Mouse (Mus musculus) heart, adult 11 months (tissue): Measurements from ENCODE around the gene Chrnb2.

Experiments
- DNase-seq: peaks from one replicate; pipeline ENCODE4 v3.0.0; 2022

Gene Chrnb2

GRCm38 (mm10) chr3:89776001-89776400 is 11.6 kb upstream of the Chrnb2 start:
- DNase-seq: peak; percentile 91

GRCm38 (mm10) chr3:89774236-89774960 is 10.0 kb upstream of the Chrnb2 start:
- DNase-seq: peak; percentile 92

GRCm38 (mm10) chr3:89773740-89774211 is 9.3 kb upstream of the Chrnb2 start:
- no peak for DNase-seq

- peak; percentile 100 for DNase-seq
Observed at GRCm38 (mm10) chr3:89772968-89773709, 8.7 kb upstream of the Chrnb2 start, which contains the start of gene Ube2q1. Ube2q1 (plus strand) TSS chr3:89773616.

GRCm38 (mm10) chr3:89772588-89772967 is 8.1 kb upstream of the Chrnb2 start:
- peak; percentile 97 for DNase-seq

- DNase-seq: no peak
Observed at GRCm38 (mm10) chr3:89770425-89771002, 6.1 kb upstream of the Chrnb2 start.

- DNase-seq: peak; percentile 81
Observed at GRCm38 (mm10) chr3:89769584-89769983, 5.2 kb upstream of the Chrnb2 start.

GRCm38 (mm10) chr3:89759786-89760185 is 4.6 kb downstream of the Chrnb2 start:
- no peak for DNase-seq

- DNase-seq: no peak
Observed at GRCm38 (mm10) chr3:89757851-89758250, 6.6 kb downstream of the Chrnb2 start.

GRCm38 (mm10) chr3:89755283-89755682 is 9.1 kb downstream of the Chrnb2 start:
- DNase-seq: no peak

GRCm38 (mm10) chr3:89752307-89752706 is 12.1 kb downstream of the Chrnb2 start:
- DNase-seq: no peak

GRCm38 (mm10) chr3:89738509-89738908 is 25.9 kb downstream of the Chrnb2 start:
- DNase-seq: no peak

GRCm38 (mm10) chr3:89732091-89732490 is 32.3 kb downstream of the Chrnb2 start:
- peak; percentile 52 for DNase-seq

GRCm38 (mm10) chr3:89730350-89731331 is 33.8 kb downstream of the Chrnb2 start:
- peak; percentile 99 for DNase-seq

GRCm38 (mm10) chr3:89728848-89729247 is 35.6 kb downstream of the Chrnb2 start:
- no peak for DNase-seq

- no peak for DNase-seq
Observed at GRCm38 (mm10) chr3:89727028-89727427, 37.4 kb downstream of the Chrnb2 start.

- no peak for DNase-seq
Observed at GRCm38 (mm10) chr3:89723400-89724084, 40.9 kb downstream of the Chrnb2 start.

GRCm38 (mm10) chr3:89722032-89722431 is 42.4 kb downstream of the Chrnb2 start:
- DNase-seq: no peak

- DNase-seq: no peak
Observed at GRCm38 (mm10) chr3:89715967-89716256, 48.5 kb downstream of the Chrnb2 start.

- peak; percentile 92 for DNase-seq
Observed at GRCm38 (mm10) chr3:89715207-89715966, 49.0 kb downstream of the Chrnb2 start.
